Mouse (Mus musculus) lung, embryonic 14.5 days (tissue): ENCODE results near the gene 4833423E24Rik. TPM values are rescaled to one million over a fixed set of nuclear protein-coding genes. Genes with fewer than 3 reads are reported as not detected.

Experiments used
- ATAC-seq: fragments of 200-750 bp; cut with Nextera tagmentation; 2 replicates; pipeline ENCODE4 v1.8.0; 2017; ENCODE audit warnings: mild to moderate bottlenecking, moderate TSS enrichment, moderate library complexity; ENCODE audit not compliant: insufficient read depth
- DNase-seq: peaks from one replicate; pipeline ENCODE4 v3.0.0-alpha.2; 2015
- H3K27ac ChIP-seq: fragments of 300-500 bp; sonication (generic); 2 replicates; pipeline ENCODE4 v1.5.1; 2014; ENCODE audit warnings: low read depth, mild to moderate bottlenecking, moderate library complexity
- H3K27me3 ChIP-seq: fragments of 300-500 bp; sonication (generic); 2 replicates; pipeline ENCODE4 v1.6.1; 2014; ENCODE audit warnings: low read length, control low read depth; ENCODE audit not compliant: insufficient read depth
- H3K36me3 ChIP-seq: fragments of 300-500 bp; sonication (generic); 2 replicates; pipeline ENCODE4 v1.6.1; 2014; ENCODE audit warnings: control low read depth; ENCODE audit not compliant: insufficient read depth
- H3K4me1 ChIP-seq: fragments of 300-500 bp; sonication (generic); 2 replicates; pipeline ENCODE4 v1.6.1; 2014; ENCODE audit warnings: antibody characterized with exemption, control low read depth; ENCODE audit not compliant: insufficient read depth
- H3K4me2 ChIP-seq: fragments of 300-500 bp; sonication (generic); 2 replicates; pipeline ENCODE4 v1.6.1; 2014; ENCODE audit warnings: mild to moderate bottlenecking
- H3K4me3 ChIP-seq: fragments of 300-500 bp; sonication (generic); 2 replicates; pipeline ENCODE4 v1.5.1; 2014; ENCODE audit warnings: low read depth, low read length
- H3K9ac ChIP-seq: fragments of 300-500 bp; sonication (generic); 2 replicates; pipeline ENCODE4 v1.6.1; 2014
- H3K9me3 ChIP-seq: fragments of 300-500 bp; sonication (generic); 2 replicates; pipeline ENCODE4 v1.6.1; 2016; ENCODE audit warnings: low read depth, low read length, control low read depth
- CTCF ChIP-seq: IDR thresholded peaks from 2 replicates; pipeline ENCODE4 v1.5.1; 2016; ENCODE audit warnings: antibody characterized with exemption, low read depth
- WGBS: fragments of 180-500 bp; shearing (Covaris S2); extraction: QIAGEN DNeasy Blood & Tissue Kit; methylation state at CpG from one replicate; pipeline ENCODE4 v1.1.7; 2014; 5-methylcytosine and 5-hydroxymethylcytosine counted together
- polyA plus RNA-seq: library from polyadenylated mRNA; unstranded; fragments of >200 nt; fragmentation: Nextera tagmentation; extraction: Ambion mirVana; gene quantifications from 2 replicates; pipeline ENCODE4 v1.2.1, GENCODE M21; 2014

4833423E24Rik gene
- polyA plus RNA-seq, 1 experiment from 2014 or later, result not detected

DNA sequence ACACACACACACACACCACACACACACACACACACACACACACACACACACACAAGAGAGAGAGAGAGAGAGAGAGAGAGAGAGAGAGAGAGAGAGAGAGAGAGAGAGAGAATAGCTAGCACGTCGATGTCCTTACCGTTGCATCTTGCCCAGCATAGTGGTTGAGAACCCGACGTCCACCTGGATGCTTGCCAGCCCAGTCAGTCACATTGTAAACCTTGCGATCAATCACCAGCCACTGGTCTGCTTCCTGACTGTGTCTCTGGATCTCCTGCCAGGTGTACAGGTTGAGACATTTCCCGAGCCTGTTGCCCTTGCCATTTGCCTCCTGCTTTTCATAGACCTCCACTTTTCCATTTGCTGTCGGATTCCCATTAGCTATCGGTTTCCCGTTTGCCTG is 532 bp downstream of the 4833423E24Rik start:
- WGBS, result 82% methylated on average over 10 of the region's 10 CpGs
- no peak for DNase-seq

DNA sequence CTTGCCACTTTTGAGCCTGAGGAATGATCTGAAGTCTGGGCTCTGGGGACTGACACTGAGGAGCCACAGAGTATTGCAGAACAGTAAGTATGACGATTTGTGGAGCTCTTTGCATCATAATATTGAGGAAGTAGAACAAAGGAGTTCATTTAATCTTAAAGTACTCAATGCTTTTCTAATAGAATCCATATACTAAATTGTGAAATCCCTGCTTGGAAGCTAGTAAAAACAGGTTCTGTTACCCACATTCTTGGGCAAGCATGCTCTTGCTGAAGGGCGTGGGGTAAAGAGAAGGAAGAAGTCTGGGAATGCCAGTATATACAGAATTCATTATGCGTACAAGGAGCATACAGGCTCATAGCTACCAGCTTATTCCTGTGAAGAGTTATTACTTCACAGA is 8.4 kb downstream of the 4833423E24Rik start:
- Histone ChIP-seq H3K36me3 (no peaks in the 10 kb centered on the region), H3K9me3 (no peaks in the 10 kb centered on the region), H3K27me3 (no peaks in the 10 kb centered on the region), H3K27ac (no peak overlapping the region), H3K4me1 (no peaks in the 10 kb centered on the region), H3K9ac (no peak overlapping the region), H3K4me2 (no peak overlapping the region), H3K4me3 (no peak overlapping the region)
- 70% methylated on average over 3 of the region's 3 CpGs for WGBS
- DNase-seq, result no peak
- no peak for TF ChIP-seq CTCF
- ATAC-seq, result no peak

More for the DNA sequence above, 532 bp downstream of the 4833423E24Rik start:
- no peaks in the 10 kb centered on the region for H3K27me3 ChIP-seq
- no peaks in the 10 kb centered on the region for H3K9me3 ChIP-seq
- no peaks in the 10 kb centered on the region for H3K4me1 ChIP-seq
- no peak overlapping the region for H3K27ac ChIP-seq
- H3K9ac ChIP-seq, result no peak overlapping the region
- TF ChIP-seq CTCF, result no peak
- H3K36me3 ChIP-seq, result no peaks in the 10 kb centered on the region
- ATAC-seq, result no peak
- H3K4me3 ChIP-seq, result no peak overlapping the region
- H3K4me2 ChIP-seq, result no peak overlapping the region

DNA sequence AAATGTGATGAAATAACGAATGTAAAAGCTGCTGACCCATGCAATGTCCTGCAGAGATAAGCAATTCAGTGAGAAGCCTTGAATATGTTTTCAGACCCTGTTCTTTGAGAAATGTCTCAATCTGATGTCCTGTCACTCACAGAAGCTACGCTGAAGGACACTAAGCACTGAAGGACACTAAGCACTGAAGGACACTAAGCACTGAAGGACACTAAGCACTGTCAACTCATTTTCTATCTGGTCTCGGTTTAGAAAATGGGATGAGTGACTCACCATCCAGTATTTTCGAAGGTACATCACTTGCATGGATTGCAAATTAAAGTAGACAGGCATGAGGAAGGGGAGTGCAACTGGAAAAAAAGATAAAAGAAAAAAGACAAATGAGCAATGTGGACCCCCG is 28.4 kb downstream of the 4833423E24Rik start:
- no peak overlapping the region for H3K4me3 ChIP-seq
- no peaks in the 10 kb centered on the region for H3K36me3 ChIP-seq
- H3K27ac ChIP-seq, result no peak overlapping the region
- ATAC-seq, result no peak
- 76% methylated on average over 5 of the region's 5 CpGs for whole genome bisulfite sequencing
- no peak overlapping the region for H3K9ac ChIP-seq
- DNase-seq, result no peak
- H3K27me3 ChIP-seq, result no peaks in the 10 kb centered on the region
- no peaks in the 10 kb centered on the region for H3K4me1 ChIP-seq
- H3K4me2 ChIP-seq, result no peak overlapping the region
- TF ChIP-seq CTCF, result no peak
- no peaks in the 10 kb centered on the region for H3K9me3 ChIP-seq

DNA sequence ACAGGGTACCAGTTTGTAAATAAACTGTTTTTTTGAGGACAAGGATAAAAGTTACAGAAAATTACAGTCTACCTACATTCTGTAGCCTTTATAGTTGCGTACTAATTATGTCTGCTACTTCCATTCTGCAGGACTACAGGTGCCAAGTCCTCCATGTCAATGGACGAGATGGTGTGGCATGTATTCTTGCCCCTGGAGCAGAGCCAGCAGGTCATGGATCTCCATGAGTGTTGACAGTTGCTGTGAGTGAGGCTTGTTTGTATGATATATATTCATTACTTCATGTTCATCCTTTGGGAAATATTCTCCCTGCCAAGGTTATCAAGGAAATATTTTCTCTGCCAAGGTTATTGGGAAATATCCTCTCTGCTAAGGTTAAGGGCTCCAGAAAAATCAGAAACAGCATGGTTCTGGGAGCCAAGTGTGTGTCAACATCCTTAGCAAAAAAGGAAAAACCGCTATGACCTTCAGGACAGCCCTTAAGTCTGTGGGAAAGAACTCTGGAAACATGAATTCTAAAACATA is 52.0 kb downstream of the 4833423E24Rik start:
- Histone ChIP-seq H3K36me3 (no peaks in the 10 kb centered on the region), H3K9ac (no peak overlapping the region), H3K27ac (no peak overlapping the region), H3K27me3 (no peaks in the 10 kb centered on the region), H3K4me1 (no peaks in the 10 kb centered on the region), H3K4me2 (no peak overlapping the region), H3K9me3 (no peaks in the 10 kb centered on the region), H3K4me3 (no peak overlapping the region)
- WGBS, result 68% methylated on average over 3 of the region's 3 CpGs
- ATAC-seq, result no peak
- TF ChIP-seq CTCF, result no peak
- no peak for DNase-seq

DNA sequence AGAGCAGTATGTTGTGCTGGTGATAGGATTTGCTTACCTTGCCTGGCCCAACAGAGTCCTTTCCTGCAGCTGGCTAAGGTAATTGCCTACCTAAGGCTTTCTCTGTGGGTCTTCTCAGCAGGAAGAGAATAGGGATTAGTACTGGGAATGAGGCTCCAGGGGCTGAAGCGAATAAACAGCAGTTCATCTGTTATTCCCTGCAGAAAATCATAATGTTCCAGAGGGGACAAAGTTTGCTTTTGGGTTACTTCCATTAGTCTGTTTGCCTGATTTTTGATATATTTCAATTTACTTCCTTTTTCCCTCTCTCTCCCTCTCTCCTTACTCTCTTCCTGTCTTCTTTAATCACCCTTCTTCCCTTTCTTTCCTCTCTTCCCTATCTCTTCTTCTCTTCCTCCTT is 75.3 kb downstream of the 4833423E24Rik start, which contains the start of gene Olfr995:
Olfr995 (minus strand) TSS at position 101 of the 400 bp plus-strand sequence.
- Histone ChIP-seq H3K9me3 (no peaks in the 10 kb centered on the region), H3K4me3 (no peak within 1 kb of the TSS), H3K27ac (no peak within 1 kb of the TSS), H3K27me3 (no peaks in the 10 kb centered on the region), H3K9ac (no peak within 1 kb of the TSS), H3K4me2 (no peak within 1 kb of the TSS), H3K36me3 (no peaks in the 10 kb centered on the region), H3K4me1 (no peaks in the 10 kb centered on the region)
- no peak for ATAC-seq
- WGBS, result 25% methylated on average over 1 of the region's 1 CpGs
- DNase-seq, result no peak
- no peak for TF ChIP-seq CTCF

DNA sequence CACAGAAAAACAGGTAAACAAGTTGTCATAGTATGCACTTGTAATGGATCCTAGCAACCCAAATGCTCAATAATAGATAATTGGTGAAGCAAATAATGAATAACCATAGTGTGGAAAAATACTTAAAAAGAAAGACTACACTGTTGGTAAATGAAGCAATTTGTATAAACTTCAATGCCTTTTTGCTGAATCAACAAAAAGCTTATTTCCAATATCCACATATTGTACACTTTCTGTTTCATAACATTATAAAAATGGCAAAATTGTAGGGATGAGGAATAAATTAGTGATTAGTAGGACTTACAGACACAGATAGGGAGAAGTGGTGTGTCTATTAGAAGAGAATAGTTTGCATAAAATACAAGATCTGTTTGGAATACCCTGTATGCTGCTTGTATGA is 76.3 kb downstream of the 4833423E24Rik start:
- Histone ChIP-seq H3K4me3 (no peak overlapping the region), H3K4me1 (no peaks in the 10 kb centered on the region), H3K9ac (no peak overlapping the region), H3K36me3 (no peaks in the 10 kb centered on the region), H3K4me2 (no peak overlapping the region), H3K9me3 (no peaks in the 10 kb centered on the region), H3K27ac (no peak overlapping the region), H3K27me3 (no peaks in the 10 kb centered on the region)
- no peak for TF ChIP-seq CTCF
- ATAC-seq, result no peak
- DNase-seq, result no peak

DNA sequence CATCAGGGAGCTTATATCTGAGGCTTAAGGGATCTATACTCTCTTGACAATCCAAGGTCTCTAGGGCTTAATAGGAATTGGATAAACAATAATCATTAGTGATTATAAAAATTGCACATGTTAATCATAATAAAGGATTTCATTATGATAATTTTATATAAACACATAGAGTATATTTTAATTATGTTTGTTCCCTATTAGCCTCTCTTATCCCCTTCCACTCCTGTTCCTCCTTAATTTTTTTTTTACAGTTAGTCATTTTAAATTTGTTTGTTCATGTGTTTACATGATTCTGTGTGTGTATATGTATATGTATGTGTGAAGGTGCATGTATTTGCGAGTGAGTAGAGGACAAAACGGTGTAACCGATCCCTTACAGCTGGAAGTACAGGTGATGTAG is 82.5 kb downstream of the 4833423E24Rik start, which contains the start of gene Olfr994:
Olfr994 (minus strand) TSS at position 101 of the 400 bp plus-strand sequence.
- no peaks in the 10 kb centered on the region for H3K27me3 ChIP-seq
- no peaks in the 10 kb centered on the region for H3K9me3 ChIP-seq
- no peak within 1 kb of the TSS for H3K4me3 ChIP-seq
- no peaks in the 10 kb centered on the region for H3K36me3 ChIP-seq
- no peak for TF ChIP-seq CTCF
- no peaks in the 10 kb centered on the region for H3K4me1 ChIP-seq
- no peak within 1 kb of the TSS for H3K4me2 ChIP-seq
- H3K9ac ChIP-seq, result no peak within 1 kb of the TSS
- ATAC-seq (no peak), DNase-seq (no peak)
- H3K27ac ChIP-seq, result no peak within 1 kb of the TSS
- WGBS, result 78% methylated on average over 3 of the region's 3 CpGs

Other genes starting within 250 kb of the 4833423E24Rik start
- gene Olfr987, start 179.7 kb downstream of the 4833423E24Rik start, polyA plus RNA-seq, result not detected in 2 replicates
- not detected in 2 replicates for gene Olfr988, start 155.8 kb downstream of the 4833423E24Rik start, polyA plus RNA-seq
- gene Olfr992, start 109.6 kb downstream of the 4833423E24Rik start, polyA plus RNA-seq, result not detected in 2 replicates
- gene Olfr993, start 104.1 kb downstream of the 4833423E24Rik start, polyA plus RNA-seq, result not detected in 2 replicates
- not detected in 2 replicates for gene Olfr994, start 82.6 kb downstream of the 4833423E24Rik start, polyA plus RNA-seq
- not detected in 2 replicates for gene Olfr995, start 75.4 kb downstream of the 4833423E24Rik start, polyA plus RNA-seq
- gene Olfr996, start 60.2 kb upstream of the 4833423E24Rik start, polyA plus RNA-seq, result not detected in 2 replicates
- not detected in 2 replicates for gene Olfr998, start 69.9 kb upstream of the 4833423E24Rik start, polyA plus RNA-seq
- not detected in 2 replicates for gene Olfr1000, start 92.9 kb upstream of the 4833423E24Rik start, polyA plus RNA-seq
- not detected in 2 replicates for gene Olfr1002, start 131.7 kb upstream of the 4833423E24Rik start, polyA plus RNA-seq
- not detected in 2 replicates for gene Olfr154, start 145.4 kb upstream of the 4833423E24Rik start, polyA plus RNA-seq
- not detected in 2 replicates for gene Olfr1006, start 159.7 kb upstream of the 4833423E24Rik start, polyA plus RNA-seq
- gene Olfr1008, start 170.4 kb upstream of the 4833423E24Rik start, polyA plus RNA-seq, result not detected in 2 replicates
- gene Olfr1009, start 196.4 kb upstream of the 4833423E24Rik start, polyA plus RNA-seq, result not detected in 2 replicates
- not detected in 2 replicates for gene Olfr1012, start 243.7 kb upstream of the 4833423E24Rik start, polyA plus RNA-seq
- not detected in 2 replicates for gene Olfr1013, start 248.1 kb upstream of the 4833423E24Rik start, polyA plus RNA-seq